Mouse (Mus musculus) megakaryocyte, embryonic 14.5 days (primary cell): ENCODE data around the gene Ppp1r11. TPM values are rescaled to one million over a fixed set of nuclear protein-coding genes. Genes with fewer than 3 reads are reported as not detected.

ENCODE experiments used
- H3K27me3 ChIP-seq: replicated peaks from 2 replicates; pipeline ENCODE3; 2012; ENCODE audit warnings: inconsistent platforms
- H3K36me3 ChIP-seq: replicated peaks from 2 replicates; pipeline ENCODE3; 2012; ENCODE audit warnings: low read length, inconsistent platforms, mixed read lengths
- H3K4me1 ChIP-seq: 2 replicates; pipeline ENCODE4 v1.6.1; 2012; ENCODE audit warnings: inconsistent platforms
- H3K4me3 ChIP-seq: replicated peaks from 2 replicates; pipeline ENCODE3; 2012; ENCODE audit warnings: moderate library complexity, mild to moderate bottlenecking, inconsistent platforms
- H3K9me3 ChIP-seq: 2 replicates; pipeline ENCODE4 v1.6.1; 2012; ENCODE audit warnings: inconsistent platforms
- FLI1 ChIP-seq: IDR thresholded peaks from 2 replicates; pipeline ENCODE4 v1.6.1; 2012; ENCODE audit warnings: low read length, inconsistent platforms, mixed read lengths
- GATA1 ChIP-seq: IDR thresholded peaks from 3 replicates; pipeline ENCODE4 v1.6.1; 2012; ENCODE audit warnings: mixed read lengths, low read length, inconsistent platforms, borderline replicate concordance
- polyA plus RNA-seq: library from polyadenylated mRNA; stranded (reverse); fragments of >175 nt; gene quantifications from 2 replicates; pipeline ENCODE4 v1.2.3, GENCODE M21; 2012; ENCODE audit warnings: low replicate concordance; ENCODE audit not compliant: insufficient read depth

Gene Ppp1r11
- polyA plus RNA-seq, 1 experiment = 504 TPM

GRCm38 (mm10) chr17:36927496-36928120, 23.9 kb downstream of the Ppp1r11 start:
- Histone ChIP-seq H3K9me3 (no peaks in the 10 kb centered on the region; the same call in 1 of the 2 replicates), H3K4me1 (peaks cover 11% of the 10 kb centered on the region), H3K27me3 (peaks cover 29% of the 10 kb centered on the region), H3K4me3 (no peak overlapping the region), H3K36me3 (no peaks in the 10 kb centered on the region)
- TF ChIP-seq FLI1 (no peak), GATA1 (no peak)

DNA sequence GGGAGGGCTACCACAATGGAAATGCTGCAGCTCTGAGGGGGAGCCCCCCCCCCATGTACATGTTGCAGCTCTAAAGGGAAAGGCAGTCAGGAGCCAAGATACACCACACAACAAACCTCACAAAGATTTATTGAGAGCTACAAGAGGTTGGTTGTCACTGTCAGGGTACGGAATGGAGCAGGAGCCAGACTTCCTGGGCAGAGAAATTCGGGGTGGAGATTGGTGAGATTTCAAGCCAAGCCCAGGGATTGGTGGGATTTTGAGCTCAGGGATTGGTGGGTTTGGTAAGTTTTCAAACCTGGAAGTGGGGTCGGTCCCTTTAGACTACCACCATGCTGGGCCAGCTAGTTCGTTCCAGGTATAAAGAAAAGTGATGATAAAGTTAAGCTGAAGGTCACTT, 28.1 kb downstream of the Ppp1r11 start:
- Histone ChIP-seq H3K27me3 (peaks cover 33% of the 10 kb centered on the region), H3K9me3 (no peaks in the 10 kb centered on the region; the same call in 1 of the 2 replicates)

DNA sequence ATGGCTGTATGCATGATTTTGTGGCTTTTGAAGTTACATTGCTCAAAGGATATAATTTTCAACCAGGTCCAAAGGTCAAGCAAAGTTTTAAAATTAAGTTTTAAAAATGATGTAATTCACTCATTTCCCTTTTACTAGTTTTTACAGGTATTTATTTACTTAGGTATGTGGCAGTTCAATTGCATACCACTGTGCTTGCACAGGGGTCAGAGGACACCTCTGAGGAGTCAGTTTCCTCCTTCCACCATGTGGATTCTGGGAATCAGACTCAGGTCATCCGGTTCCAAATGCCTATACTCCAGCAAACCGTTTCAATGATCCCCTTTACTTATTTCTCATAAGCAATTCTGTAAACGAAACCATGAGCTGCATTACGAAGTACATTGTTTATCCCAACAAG, 28.8 kb downstream of the Ppp1r11 start:
- no peak for TF ChIP-seq FLI1
- no peak for TF ChIP-seq GATA1
- no peak overlapping the region for H3K4me3 ChIP-seq
- H3K27me3 ChIP-seq = peaks cover 32% of the 10 kb centered on the region
- H3K36me3 ChIP-seq = no peaks in the 10 kb centered on the region
- no peaks in the 10 kb centered on the region for H3K4me1 ChIP-seq
- no peaks in the 10 kb centered on the region; the same call in 1 of the 2 replicates for H3K9me3 ChIP-seq

More for the DNA sequence above, 28.1 kb downstream of the Ppp1r11 start:
- no peak overlapping the region for H3K4me3 ChIP-seq
- H3K36me3 ChIP-seq = no peaks in the 10 kb centered on the region
- no peaks in the 10 kb centered on the region for H3K4me1 ChIP-seq
- TF ChIP-seq FLI1 = no peak
- no peak for TF ChIP-seq GATA1

DNA sequence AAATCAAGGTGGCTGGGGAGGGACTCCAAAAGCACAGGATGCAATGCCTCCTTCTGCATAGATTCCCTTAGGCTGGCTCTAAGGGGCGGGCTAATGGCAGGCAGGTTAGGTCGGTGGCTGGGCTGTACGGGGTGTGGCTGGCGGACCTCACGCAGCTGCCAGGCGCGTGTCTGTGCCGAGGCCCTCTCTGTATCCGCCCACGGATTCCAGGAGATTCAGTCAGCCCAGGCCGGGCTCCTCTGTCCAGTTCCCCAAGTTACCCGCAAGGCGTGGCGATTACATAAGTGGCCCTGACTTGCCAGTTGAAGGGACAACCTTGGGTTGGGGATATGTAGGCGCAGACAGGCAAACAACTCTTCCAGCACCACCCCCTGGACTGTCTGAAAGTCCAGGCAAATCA, 31.3 kb downstream of the Ppp1r11 start:
- H3K4me1 ChIP-seq = peaks cover 1% of the 10 kb centered on the region
- H3K27me3 ChIP-seq = peaks cover 40% of the 10 kb centered on the region
- H3K9me3 ChIP-seq = no peaks in the 10 kb centered on the region; the same call in 1 of the 2 replicates
- TF ChIP-seq GATA1 = no peak
- TF ChIP-seq FLI1 = no peak
- H3K36me3 ChIP-seq = no peaks in the 10 kb centered on the region
- H3K4me3 ChIP-seq = no peak overlapping the region

GRCm38 (mm10) chr17:36915076-36915475, 36.5 kb downstream of the Ppp1r11 start:
- Histone ChIP-seq H3K36me3 (no peaks in the 10 kb centered on the region), H3K4me3 (peak overlapping the region; percentile 53), H3K4me1 (peaks cover 6% of the 10 kb centered on the region), H3K9me3 (no peaks in the 10 kb centered on the region), H3K27me3 (peaks cover 35% of the 10 kb centered on the region)
- TF ChIP-seq GATA1 = no peak
- no peak for TF ChIP-seq FLI1

DNA sequence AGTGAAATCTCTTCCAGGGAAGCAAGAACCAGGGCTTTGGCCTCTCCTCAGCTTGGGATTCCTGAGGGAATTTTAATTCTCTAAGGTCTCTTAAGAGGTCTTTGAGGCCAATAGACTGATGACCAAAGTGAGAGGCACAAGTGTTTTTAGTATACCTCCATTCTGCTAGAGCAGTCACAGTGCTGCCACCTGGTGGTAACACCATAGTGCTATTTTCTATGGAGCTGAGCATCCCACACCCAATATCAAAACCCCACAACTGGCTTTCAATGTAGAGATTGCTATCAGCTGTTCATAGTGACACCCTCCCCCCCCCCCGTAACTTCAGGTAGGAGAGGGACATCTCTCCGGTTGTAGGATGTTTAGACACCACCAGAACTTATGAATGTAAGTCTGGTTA, 37.4 kb downstream of the Ppp1r11 start:
- H3K27me3 ChIP-seq = peaks cover 42% of the 10 kb centered on the region
- TF ChIP-seq FLI1 (no peak), GATA1 (no peak)

GRCm38 (mm10) chr17:36912031-36912430, 39.5 kb downstream of the Ppp1r11 start:
- TF ChIP-seq GATA1 = no peak
- no peak for TF ChIP-seq FLI1
- Histone ChIP-seq H3K9me3 (no peaks in the 10 kb centered on the region), H3K4me1 (peaks cover 6% of the 10 kb centered on the region), H3K4me3 (no peak overlapping the region), H3K27me3 (peaks cover 53% of the 10 kb centered on the region), H3K36me3 (no peaks in the 10 kb centered on the region)

More for the DNA sequence above, 37.4 kb downstream of the Ppp1r11 start:
- no peaks in the 10 kb centered on the region for H3K9me3 ChIP-seq
- peaks cover 6% of the 10 kb centered on the region for H3K4me1 ChIP-seq
- no peak overlapping the region for H3K4me3 ChIP-seq
- H3K36me3 ChIP-seq = no peaks in the 10 kb centered on the region

DNA sequence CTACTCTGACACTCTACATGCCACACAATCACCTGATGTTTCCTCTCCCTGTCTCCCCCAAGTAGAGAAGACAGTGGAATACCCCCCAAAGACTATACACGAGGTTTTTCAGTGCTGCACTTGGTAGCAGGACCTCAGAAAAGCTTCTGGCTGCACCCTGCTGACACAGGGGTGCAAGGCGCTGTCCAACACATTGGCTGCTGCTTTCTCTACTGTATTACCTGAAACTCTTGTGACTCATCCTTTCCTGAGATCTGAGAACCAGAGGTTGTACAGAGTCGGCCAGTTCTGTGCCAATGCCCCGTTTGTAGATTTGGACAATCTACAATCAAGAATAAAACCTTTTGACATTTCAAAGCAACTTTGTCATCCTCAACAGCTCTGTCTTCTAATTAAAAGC, 41.7 kb downstream of the Ppp1r11 start:
- Histone ChIP-seq H3K9me3 (no peaks in the 10 kb centered on the region), H3K4me3 (no peak overlapping the region), H3K27me3 (peaks cover 62% of the 10 kb centered on the region), H3K36me3 (no peaks in the 10 kb centered on the region), H3K4me1 (peaks cover under 1% of the 10 kb centered on the region; the same call in 1 of the 2 replicates)
- no peak for TF ChIP-seq GATA1
- TF ChIP-seq FLI1 = no peak

GRCm38 (mm10) chr17:36908235-36908634, 43.3 kb downstream of the Ppp1r11 start:
- no peak overlapping the region for H3K4me3 ChIP-seq
- H3K36me3 ChIP-seq = no peaks in the 10 kb centered on the region
- H3K27me3 ChIP-seq = peaks cover 60% of the 10 kb centered on the region
- H3K9me3 ChIP-seq = no peaks in the 10 kb centered on the region
- no peak for TF ChIP-seq GATA1
- no peaks in the 10 kb centered on the region for H3K4me1 ChIP-seq

DNA sequence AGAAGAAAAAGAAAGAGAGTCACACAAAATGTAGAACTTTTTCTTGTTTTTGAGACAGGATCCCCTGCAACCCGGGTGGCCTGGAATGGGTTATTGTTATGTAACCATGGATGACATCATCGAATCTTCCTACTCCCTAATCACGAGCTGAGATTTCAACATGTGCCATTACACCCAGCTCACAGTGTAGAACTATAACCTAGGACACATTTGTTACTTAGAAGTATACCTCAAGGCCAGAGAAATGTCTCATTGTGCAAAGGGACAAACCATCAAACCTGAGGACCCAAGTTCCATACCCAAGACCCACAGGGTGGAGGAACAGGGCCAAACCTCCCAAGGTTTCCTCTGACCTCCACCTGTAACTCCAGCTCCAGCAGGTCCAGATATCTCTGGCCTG, 47.9 kb downstream of the Ppp1r11 start:
- Histone ChIP-seq H3K36me3 (no peaks in the 10 kb centered on the region), H3K27me3 (peaks cover 56% of the 10 kb centered on the region), H3K4me3 (no peak overlapping the region), H3K9me3 (no peaks in the 10 kb centered on the region), H3K4me1 (peaks cover 4% of the 10 kb centered on the region; the same call in 1 of the 2 replicates)
- TF ChIP-seq GATA1 = no peak
- TF ChIP-seq FLI1 = no peak

DNA sequence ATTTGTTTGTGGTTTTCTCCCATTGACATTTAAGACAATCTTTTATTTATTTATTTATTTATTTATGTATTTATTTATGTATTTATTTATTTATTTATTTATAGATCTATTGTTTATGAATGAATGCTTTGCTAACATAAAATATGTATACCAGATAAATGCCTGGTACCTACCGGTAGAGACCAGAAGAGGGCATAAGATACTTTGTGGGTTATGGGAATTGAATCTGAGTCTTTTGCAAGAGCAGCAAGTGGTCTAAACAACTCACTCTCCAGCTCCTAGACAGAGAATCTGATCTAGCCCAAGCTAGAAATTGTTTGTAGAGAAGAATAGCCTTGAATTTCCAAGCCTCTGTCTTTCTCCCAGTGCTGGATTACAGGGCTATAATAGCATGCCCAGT, 50.9 kb downstream of the Ppp1r11 start:
- no peaks in the 10 kb centered on the region for H3K36me3 ChIP-seq
- H3K9me3 ChIP-seq = no peaks in the 10 kb centered on the region
- TF ChIP-seq FLI1 = no peak
- TF ChIP-seq GATA1 = no peak
- peaks cover 49% of the 10 kb centered on the region for H3K27me3 ChIP-seq
- peaks cover 11% of the 10 kb centered on the region for H3K4me1 ChIP-seq
- no peak overlapping the region for H3K4me3 ChIP-seq
